Mouse (Mus musculus) gastrocnemius, postnatal 25 days (tissue): Measurements from ENCODE around the gene Nedd8. TPM values are rescaled to one million over a fixed set of nuclear protein-coding genes. Genes with fewer than 3 reads are reported as not detected.

Source experiments
- DNase-seq: peaks from one replicate; pipeline ENCODE4 v3.0.0; 2022
- total RNA-seq, 2 experiments: library from RNA; stranded (reverse); gene quantifications; 1 replicate in 1 of 2; 2 replicates in 1 of 2; pipeline ENCODE4 v1.2.3; 2021

Nedd8 gene
- total RNA-seq, 2 experiments from 2014 or later = 180 to 191 TPM

GRCm38 (mm10) chr14:55671486-55671832 is 465 bp downstream of the Nedd8 start:
- DNase-seq = no peak

GRCm38 (mm10) chr14:55660636-55661035 is 11.3 kb downstream of the Nedd8 start:
- DNase-seq = no peak

- DNase-seq = peak; percentile 65
Measured at GRCm38 (mm10) chr14:55659960-55660573, 11.9 kb downstream of the Nedd8 start, which contains the start of gene Mdp1. Mdp1 (minus strand) TSS chr14:55660508.

GRCm38 (mm10) chr14:55658011-55658410 is 13.9 kb downstream of the Nedd8 start:
- no peak for DNase-seq

- no peak for DNase-seq
Measured at GRCm38 (mm10) chr14:55656935-55657334, 15.0 kb downstream of the Nedd8 start.

GRCm38 (mm10) chr14:55651528-55651927 is 20.4 kb downstream of the Nedd8 start:
- no peak for DNase-seq

- DNase-seq = no peak
Measured at GRCm38 (mm10) chr14:55649884-55650283, 22.0 kb downstream of the Nedd8 start, which contains the start of gene Tssk4. Tssk4 (plus strand) TSS chr14:55650184.

GRCm38 (mm10) chr14:55644261-55644888 is 27.5 kb downstream of the Nedd8 start:
- no peak for DNase-seq

- DNase-seq = peak; percentile 83
Measured at GRCm38 (mm10) chr14:55643060-55643907, 28.6 kb downstream of the Nedd8 start, which contains the start of gene Tm9sf1. Tm9sf1 (minus strand) TSS chr14:55643806.

- DNase-seq = no peak
Measured at GRCm38 (mm10) chr14:55642679-55643059, 29.3 kb downstream of the Nedd8 start.

- no peak for DNase-seq
Measured at GRCm38 (mm10) chr14:55641291-55641690, 30.6 kb downstream of the Nedd8 start.

GRCm38 (mm10) chr14:55640816-55641215 is 31.1 kb downstream of the Nedd8 start:
- no peak for DNase-seq

GRCm38 (mm10) chr14:55637795-55638194 is 34.1 kb downstream of the Nedd8 start, which contains the start of gene Gm49378:
Gm49378 (minus strand) TSS chr14:55637895.
- no peak for DNase-seq

- DNase-seq = peak; percentile 87
Measured at GRCm38 (mm10) chr14:55635523-55636007, 36.4 kb downstream of the Nedd8 start, which contains the start of gene Ipo4. Ipo4 (minus strand) TSS chr14:55635957.

GRCm38 (mm10) chr14:55634874-55635522 is 36.9 kb downstream of the Nedd8 start:
- DNase-seq = peak; percentile 37

GRCm38 (mm10) chr14:55629312-55629711 is 42.6 kb downstream of the Nedd8 start:
- DNase-seq = no peak

GRCm38 (mm10) chr14:55628077-55628827 is 43.7 kb downstream of the Nedd8 start:
- DNase-seq = no peak

GRCm38 (mm10) chr14:55618486-55619195 is 53.3 kb downstream of the Nedd8 start:
- DNase-seq = no peak

- DNase-seq = no peak
Measured at GRCm38 (mm10) chr14:55617822-55618221, 54.1 kb downstream of the Nedd8 start, which contains the start of gene Rec8. Rec8 (plus strand) TSS chr14:55618037.

GRCm38 (mm10) chr14:55616844-55617243 is 55.1 kb downstream of the Nedd8 start:
- no peak for DNase-seq

GRCm38 (mm10) chr14:55615876-55616275 is 56.0 kb downstream of the Nedd8 start:
- DNase-seq = no peak
